Mouse (Mus musculus) CH12.LX (cell line): Measurements from ENCODE around the gene Rrp15.

Experiments
- CTCF ChIP-seq, 2 experiments: IDR thresholded peaks in 1 of 2; conservative IDR thresholded peaks in 1 of 2; 2 replicates each; pipeline ENCODE4 v1.5.1; 2011 to 2012; ENCODE audit warnings: low read depth in 2 of 2, low read length in 2 of 2, improper control_type of control experiment in 1 of 2, inconsistent platforms in 1 of 2, mild to moderate bottlenecking in 1 of 2, moderate library complexity in 1 of 2
- EP300 ChIP-seq: IDR thresholded peaks from 2 replicates; pipeline ENCODE4 v1.6.1; 2011; ENCODE audit warnings: low read length, improper control_type of control experiment
- JUN ChIP-seq: IDR thresholded peaks from 2 replicates; pipeline ENCODE4 v1.6.1; 2011; ENCODE audit warnings: low read depth, mild to moderate bottlenecking, low read length, improper control_type of control experiment, moderate library complexity; ENCODE audit not compliant: insufficient read depth
- MAFK ChIP-seq: IDR thresholded peaks from 2 replicates; pipeline ENCODE4 v1.6.1; 2011; ENCODE audit warnings: low read length, improper control_type of control experiment; ENCODE audit not compliant: insufficient replicate concordance
- MXI1 ChIP-seq: IDR thresholded peaks from 2 replicates; pipeline ENCODE4 v1.6.1; 2011; ENCODE audit warnings: mild to moderate bottlenecking, low read depth, low read length, improper control_type of control experiment
- POLR2A ChIP-seq: IDR thresholded peaks from 2 replicates; pipeline ENCODE4 v1.6.1; 2011; ENCODE audit warnings: low read depth, mild to moderate bottlenecking, improper control_type of control experiment, low read length

GRCm38 (mm10) chr1:186700496-186700895, 48.7 kb downstream of the Rrp15 start:
- TF ChIP-seq CTCF (conservative IDR thresholded peaks at IDR 0.05 in 1 of 2, IDR thresholded peaks at IDR 0.05 in 1 of 2; ENCODE audit: low read depth in 2 of 2, low read length in 2 of 2) (no peak), MAFK (no peak), POLR2A (no peak), JUN (no peak), MXI1 (no peak), EP300 (no peak)
